Mouse (Mus musculus) gastrocnemius, postnatal 10 days (tissue): ENCODE data around the gene Dmrta2. TPM values are rescaled to one million over a fixed set of nuclear protein-coding genes. Genes with fewer than 3 reads are reported as not detected.

Source experiments
- DNase-seq: peaks from one replicate; pipeline ENCODE4 v3.0.0; 2021; ENCODE audit warnings: mixed read lengths
- total RNA-seq, 2 experiments: library from RNA; stranded (reverse); gene quantifications; 2 replicates each; pipeline ENCODE4 v1.2.3; 2021

Gene Dmrta2
- total RNA-seq, 2 experiments from 2014 or later, result 0.35 to 0.36 TPM

DNA sequence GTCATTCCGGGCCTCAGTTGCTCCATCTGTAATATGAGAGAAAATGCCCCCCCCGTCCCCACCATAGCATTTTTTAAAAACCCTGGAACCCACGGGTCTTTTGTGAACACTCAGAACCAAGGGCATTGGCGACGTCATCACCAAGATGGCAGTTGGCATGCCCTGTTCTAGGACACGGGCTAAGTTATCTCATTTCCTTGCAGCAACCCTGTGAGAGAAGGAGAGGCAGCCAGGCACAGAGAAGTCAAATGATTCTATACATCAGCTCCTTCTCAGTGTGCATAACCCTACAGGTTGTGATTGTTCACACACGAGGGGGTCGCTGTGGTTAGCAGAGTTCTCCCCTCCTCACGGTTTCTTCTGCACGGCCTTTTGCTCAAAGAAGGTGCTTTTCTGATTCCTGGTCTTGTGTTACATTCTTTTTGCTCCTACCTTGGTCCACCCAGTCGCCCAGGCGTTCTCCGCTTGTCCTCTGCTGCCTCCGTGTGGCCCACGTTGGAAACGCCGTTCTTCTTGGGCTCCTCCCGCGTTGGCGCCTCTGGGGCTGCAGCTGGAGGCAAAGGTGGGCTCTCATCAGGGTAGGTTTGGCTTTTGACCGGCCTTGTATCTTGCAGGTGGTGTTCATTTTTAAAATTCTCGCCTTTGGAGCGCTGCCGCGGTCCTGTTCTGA is 44.2 kb downstream of the Dmrta2 start:
- peak; percentile 87 for DNase-seq

- DNase-seq, result no peak
Observed at GRCm38 (mm10) chr4:110028461-110029188, 50.8 kb downstream of the Dmrta2 start.

GRCm38 (mm10) chr4:110029446-110029845 is 51.6 kb downstream of the Dmrta2 start:
- no peak for DNase-seq
